Mouse (Mus musculus) spleen, adult 2 months (tissue): ENCODE results near the gene Iqcf6.

Experiments
- CTCF ChIP-seq: fragments of 200-500 bp; IDR thresholded peaks from 2 replicates; pipeline ENCODE4 v1.5.1; 2011; ENCODE audit warnings: mild to moderate bottlenecking, inconsistent platforms; ENCODE audit not compliant: insufficient read depth, insufficient read length, insufficient replicate concordance; ENCODE audit errors: extremely low read depth
- POLR2A ChIP-seq: fragments of 200-500 bp; IDR thresholded peaks from 2 replicates; pipeline ENCODE4 v1.6.1; 2011; ENCODE audit warnings: low read depth, low read length, inconsistent platforms

GRCm38 (mm10) chr9:106657592-106657991 is 31.2 kb downstream of the Iqcf6 start:
- TF ChIP-seq POLR2A: no peak
- TF ChIP-seq CTCF: no peak
